Mouse (Mus musculus): Measurements from ENCODE around the gene Mogs. TPM values are rescaled to one million over a fixed set of nuclear protein-coding genes. Genes with fewer than 3 reads are reported as not detected.

Gene Mogs
- polyA plus RNA-seq, 1 experiment, result 28.0 TPM

DNA sequence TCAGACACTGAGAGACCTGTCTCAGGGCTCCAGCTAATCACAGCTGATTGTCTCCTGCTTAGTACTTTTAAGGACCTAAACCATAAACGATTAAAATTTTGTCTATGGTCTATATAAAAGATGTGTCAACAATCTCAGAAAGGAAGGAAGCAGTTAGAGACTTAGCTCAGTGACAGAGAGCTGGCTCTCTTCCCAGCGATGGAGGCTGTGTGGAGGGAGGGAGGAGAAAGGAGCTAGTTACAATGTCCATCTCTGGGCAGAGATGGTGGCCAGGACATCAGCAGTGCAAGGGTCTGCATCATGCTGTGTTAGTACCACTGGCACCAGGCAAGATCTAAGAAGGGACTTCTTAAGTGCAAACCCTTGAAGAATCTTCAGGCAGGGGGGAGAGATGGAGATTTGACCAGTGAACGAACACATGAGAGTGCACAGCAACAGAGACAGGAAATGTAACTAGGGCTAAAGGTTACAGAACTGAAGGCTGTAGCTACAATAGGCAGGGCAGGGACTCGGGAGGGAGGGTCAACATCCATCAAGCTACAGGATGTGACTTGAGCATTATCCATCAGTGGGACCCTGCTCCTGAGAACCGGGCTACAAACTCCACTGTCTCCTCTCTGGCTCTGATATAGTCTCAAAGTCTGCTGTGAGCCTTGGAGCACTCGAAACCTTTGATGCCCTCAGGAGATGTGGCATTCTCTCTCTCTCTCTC, 22.7 kb upstream of the Mogs start:
- H3K27ac ChIP-seq (ENCODE audit: insufficient read depth, low read length), result no peak overlapping the region
- TF ChIP-seq POLR2A (IDR thresholded peaks at IDR 0.05; ENCODE audit: low read depth, low read length) (no peak), CTCF (IDR thresholded peaks at IDR 0.05; ENCODE audit: borderline replicate concordance, insufficient read depth, low read length) (no peak)
- H3K4me1 ChIP-seq (ENCODE audit: control insufficient read depth, insufficient read depth, low read length), result no peaks in the 10 kb centered on the region
- no peak overlapping the region for H3K4me3 ChIP-seq (ENCODE audit: insufficient read depth, low read length)

GRCm38 (mm10) chr6:83095968-83096367, 19.3 kb upstream of the Mogs start:
- no peak for TF ChIP-seq POLR2A (IDR thresholded peaks at IDR 0.05; ENCODE audit: low read depth, low read length)
- TF ChIP-seq CTCF (IDR thresholded peaks at IDR 0.05; ENCODE audit: borderline replicate concordance, insufficient read depth, low read length), result no peak
- H3K4me1 ChIP-seq (ENCODE audit: control insufficient read depth, insufficient read depth, low read length), result no peaks in the 10 kb centered on the region
- no peak overlapping the region for H3K4me3 ChIP-seq (ENCODE audit: insufficient read depth, low read length)
- no peak overlapping the region for H3K27ac ChIP-seq (ENCODE audit: insufficient read depth, low read length)

- Histone ChIP-seq H3K4me1 (ENCODE audit: control insufficient read depth, insufficient read depth, low read length) (no peaks in the 10 kb centered on the region), H3K27ac (ENCODE audit: insufficient read depth, low read length) (no peak overlapping the region), H3K4me3 (ENCODE audit: insufficient read depth, low read length) (no peak overlapping the region)
- TF ChIP-seq POLR2A (IDR thresholded peaks at IDR 0.05; ENCODE audit: low read depth, low read length), result no peak
- no peak for TF ChIP-seq CTCF (IDR thresholded peaks at IDR 0.05; ENCODE audit: borderline replicate concordance, insufficient read depth, low read length)
These were observed 16.9 kb upstream of the Mogs start for GRCm38 (mm10) chr6:83098411-83098810.

DNA sequence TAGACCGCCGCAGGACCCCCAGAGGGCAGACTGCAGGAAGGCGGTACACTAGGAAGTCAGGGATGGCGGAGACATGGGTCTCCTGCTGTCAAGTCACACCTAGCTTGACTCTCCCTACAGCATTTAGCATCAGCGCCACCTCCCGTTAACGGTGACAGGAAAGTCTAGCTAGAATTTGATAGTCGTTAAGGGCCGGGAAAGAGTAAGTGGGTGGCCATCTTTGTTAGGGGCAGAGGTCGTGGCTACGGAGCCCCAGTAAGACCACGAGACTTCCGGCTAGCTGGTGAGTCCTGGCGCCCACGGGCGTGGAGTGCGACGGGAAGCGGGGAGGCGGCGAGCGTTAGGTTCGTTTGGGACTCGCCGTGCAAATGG, 14.0 kb upstream of the Mogs start, which contains the start of the genes Ccdc142 and Gm42688:
TSS of gene Ccdc142 (plus strand) at position 286 of the 372 bp plus-strand sequence.
TSS of gene Gm42688 (plus strand) at position 302 of the 372 bp plus-strand sequence.
- Histone ChIP-seq H3K4me1 (ENCODE audit: control insufficient read depth, insufficient read depth, low read length) (no peaks in the 10 kb centered on the region), H3K4me3 (ENCODE audit: insufficient read depth, low read length) (peak within 1 kb of the TSS; percentile 56), H3K27ac (ENCODE audit: insufficient read depth, low read length) (no peak within 1 kb of the TSS)
- TF ChIP-seq POLR2A (IDR thresholded peaks at IDR 0.05; ENCODE audit: low read depth, low read length) (peak; percentile 77), CTCF (IDR thresholded peaks at IDR 0.05; ENCODE audit: borderline replicate concordance, insufficient read depth, low read length) (peak; percentile 47; the same call in 1 of the 2 replicates)

DNA sequence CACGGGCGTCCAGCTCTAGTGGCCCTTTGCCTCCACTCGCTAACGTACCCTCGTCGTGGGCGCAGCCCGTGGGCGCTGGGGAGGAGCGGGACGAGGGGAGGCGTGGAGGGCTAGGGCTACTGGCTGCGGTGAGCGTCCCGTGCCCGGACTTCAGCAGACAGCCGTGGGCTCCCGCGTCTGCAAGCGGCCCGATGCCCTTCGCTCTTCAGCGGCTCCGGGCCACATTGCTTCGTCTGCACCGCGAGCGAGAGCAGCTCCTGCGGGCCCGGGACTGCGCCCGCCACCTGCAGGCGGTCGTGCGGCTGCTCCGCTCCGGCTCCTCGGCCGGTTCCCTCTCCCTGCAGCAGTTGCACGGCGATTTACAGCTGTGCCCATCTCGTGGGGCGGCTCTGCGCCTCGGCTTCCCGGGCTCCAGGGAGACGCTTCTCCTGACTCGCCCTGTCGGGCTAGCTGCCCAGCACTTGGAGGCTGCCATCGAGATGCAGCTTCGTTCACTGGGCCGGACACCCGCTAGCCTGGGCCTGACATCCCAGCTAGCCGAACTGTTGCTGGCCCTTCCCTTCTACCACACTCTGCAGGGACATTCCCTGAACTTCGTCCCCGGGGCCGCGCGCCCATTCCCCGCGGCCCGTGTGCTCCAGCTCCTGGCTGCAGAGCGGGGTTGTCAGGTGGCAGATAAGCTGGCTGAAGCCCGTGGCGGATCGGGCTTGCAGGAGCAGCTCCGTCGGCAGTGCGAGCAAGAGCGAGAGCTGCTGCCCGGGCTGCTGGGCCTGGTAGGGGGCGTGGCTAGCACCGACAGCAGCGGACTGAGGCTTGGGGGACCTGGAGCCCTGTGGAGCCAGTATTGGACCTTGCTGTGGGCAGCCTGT, 13.4 kb upstream of the Mogs start:
- Histone ChIP-seq H3K4me3 (ENCODE audit: insufficient read depth, low read length) (peak overlapping the region; percentile 56), H3K4me1 (ENCODE audit: control insufficient read depth, insufficient read depth, low read length) (no peaks in the 10 kb centered on the region), H3K27ac (ENCODE audit: insufficient read depth, low read length) (no peak overlapping the region)
- TF ChIP-seq CTCF (IDR thresholded peaks at IDR 0.05; ENCODE audit: borderline replicate concordance, insufficient read depth, low read length) (0 out of 2 replicates have a peak, but pooled peaks have one; percentile 7), POLR2A (IDR thresholded peaks at IDR 0.05; ENCODE audit: low read depth, low read length) (peak; percentile 44)

DNA sequence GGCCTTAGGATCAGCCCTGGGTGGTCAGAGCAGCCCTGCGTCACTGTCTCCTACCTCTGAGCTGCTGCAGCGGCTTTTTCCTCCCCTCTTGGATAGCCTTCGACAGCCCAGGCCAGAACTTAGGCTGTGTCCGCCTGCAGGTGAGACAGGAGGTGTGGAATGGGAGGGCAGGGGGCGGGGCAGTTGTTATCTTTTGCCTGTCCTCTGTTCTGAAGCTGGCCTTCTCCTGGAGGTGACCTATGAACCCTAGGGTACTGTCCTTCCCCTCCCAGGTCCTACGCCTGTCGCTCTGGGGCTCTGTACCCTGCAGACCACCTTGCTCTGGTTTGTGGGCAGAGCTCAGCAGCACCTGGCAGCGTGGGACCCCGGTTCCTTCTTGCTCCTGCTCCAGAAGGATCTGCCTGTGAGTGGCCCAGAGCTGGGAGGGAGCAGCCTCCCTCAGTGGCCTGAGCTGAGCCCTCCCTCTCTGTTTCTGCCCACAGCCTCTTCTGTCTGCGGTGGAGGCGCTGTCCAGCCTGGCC, 12.1 kb upstream of the Mogs start:
- Histone ChIP-seq H3K4me1 (ENCODE audit: control insufficient read depth, insufficient read depth, low read length) (no peaks in the 10 kb centered on the region), H3K4me3 (ENCODE audit: insufficient read depth, low read length) (no peak overlapping the region), H3K27ac (ENCODE audit: insufficient read depth, low read length) (no peak overlapping the region)
- TF ChIP-seq CTCF (IDR thresholded peaks at IDR 0.05; ENCODE audit: borderline replicate concordance, insufficient read depth, low read length), result no peak
- no peak for TF ChIP-seq POLR2A (IDR thresholded peaks at IDR 0.05; ENCODE audit: low read depth, low read length)

- Histone ChIP-seq H3K4me3 (ENCODE audit: insufficient read depth, low read length) (no peak overlapping the region), H3K4me1 (ENCODE audit: control insufficient read depth, insufficient read depth, low read length) (no peaks in the 10 kb centered on the region), H3K27ac (ENCODE audit: insufficient read depth, low read length) (no peak overlapping the region)
- 0 out of 2 replicates have a peak, but pooled peaks have one; percentile 5 for TF ChIP-seq POLR2A (IDR thresholded peaks at IDR 0.05; ENCODE audit: low read depth, low read length)
- no peak for TF ChIP-seq CTCF (IDR thresholded peaks at IDR 0.05; ENCODE audit: borderline replicate concordance, insufficient read depth, low read length)
These were observed 11.1 kb upstream of the Mogs start for GRCm38 (mm10) chr6:83104158-83104557.

GRCm38 (mm10) chr6:83107566-83108400, 7.5 kb upstream of the Mogs start:
- TF ChIP-seq CTCF (IDR thresholded peaks at IDR 0.05; ENCODE audit: borderline replicate concordance, insufficient read depth, low read length) (peak; percentile 87), POLR2A (IDR thresholded peaks at IDR 0.05; ENCODE audit: low read depth, low read length) (no peak)
- Histone ChIP-seq H3K27ac (ENCODE audit: insufficient read depth, low read length) (no peak overlapping the region), H3K4me3 (ENCODE audit: insufficient read depth, low read length) (peak overlapping the region; percentile 62; the same call in 1 of the 2 replicates), H3K4me1 (ENCODE audit: control insufficient read depth, insufficient read depth, low read length) (no peaks in the 10 kb centered on the region)
